In genomic region chr10:11745587-11745986, GRCm38 (mm10) we compare ENCODE assay signal across 23 mouse cellular contexts.
DNase-seq lines count a peak whose midpoint lies in the region; ATAC-seq lines count a peak whose summit lies in the region.
"Had no signal": no experiment of that assay in that cellular context is flagged by ENCODE, and none has a peak within 500 bp of the region (broad histone marks: within the 10 kb centered on the region; RNA-seq: fewer than 3 reads in every experiment).

No protein-coding gene starts in this region.

- DNase-seq in frontal cortex, postnatal 14 days (ENCODE audit: low spot score in 2 of 2) = no peak
- no peak for DNase-seq in midbrain, embryonic 10.5 days (ENCODE audit: low spot score)
- DNase-seq in brain, embryonic 18.5 days (ENCODE audit: low read depth, low spot score) = peak; percentile 24
- no peak for DNase-seq in left cerebral cortex, postnatal 10 days (ENCODE audit: extremely low spot score in 1 of 2, low spot score in 2 of 2)
- DNase-seq: adrenal gland, adult 2 months; adrenal gland, postnatal 14 days; cerebellum, adult 11 months; cerebellum, adult 2 months; cerebellum, adult 9-11 months; cerebellum, postnatal 25 days; gastrocnemius, adult 2 months; gastrocnemius, postnatal 14 days; heart, adult 11 months had no signal

- H3K4me2 ChIP-seq in midbrain, embryonic 16.5 days (ENCODE audit: low read length) = no peak overlapping the region
- H3K4me2 ChIP-seq: embryonic facial prominence, embryonic 12.5 days; embryonic facial prominence, embryonic 15.5 days; heart, embryonic 11.5 days; hindbrain, embryonic 13.5 days had no signal

- H3K36me3 ChIP-seq in midbrain, embryonic 16.5 days (ENCODE audit: control insufficient read depth, insufficient read depth, low read length) = no peaks in the 10 kb centered on the region
- H3K36me3 ChIP-seq in midbrain, embryonic 10.5 days = no peaks in the 10 kb centered on the region
- H3K36me3 ChIP-seq: embryonic facial prominence, embryonic 12.5 days; embryonic facial prominence, embryonic 15.5 days; hindbrain, embryonic 13.5 days had no signal

- H3K9me3 ChIP-seq in midbrain, embryonic 16.5 days (replicated peaks; ENCODE audit: control insufficient read depth, low read length, poor library complexity, severe bottlenecking) = no peaks in the 10 kb centered on the region
- H3K9me3 ChIP-seq in midbrain, embryonic 10.5 days (replicated peaks) = no peaks in the 10 kb centered on the region
- H3K9me3 ChIP-seq: embryonic facial prominence, embryonic 12.5 days; embryonic facial prominence, embryonic 15.5 days; hindbrain, embryonic 13.5 days had no signal

- H3K27me3 ChIP-seq in midbrain, embryonic 16.5 days (ENCODE audit: control insufficient read depth, insufficient read depth, low read depth, low read length) = no peaks in the 10 kb centered on the region
- no peaks in the 10 kb centered on the region for H3K27me3 ChIP-seq in midbrain, embryonic 10.5 days (ENCODE audit: low read depth, poor library complexity, severe bottlenecking)
- H3K27me3 ChIP-seq: embryonic facial prominence, embryonic 12.5 days; embryonic facial prominence, embryonic 15.5 days; hindbrain, embryonic 13.5 days had no signal

- intact Hi-C loops in left cerebral cortex, postnatal 10 days (cut with DNase I) = no loop called here

- H3K27ac ChIP-seq in midbrain, embryonic 16.5 days (ENCODE audit: low read length) = no peak overlapping the region
- no peak overlapping the region for H3K27ac ChIP-seq in midbrain, embryonic 10.5 days (replicated peaks)
- H3K27ac ChIP-seq: embryonic facial prominence, embryonic 12.5 days; embryonic facial prominence, embryonic 15.5 days; gastrocnemius, adult 2 months; hindbrain, embryonic 13.5 days had no signal

- WGBS in midbrain, embryonic 16.5 days = 73% methylated on average over 4 of the region's 4 CpGs
- 95% methylated on average over 4 of the region's 4 CpGs for WGBS in midbrain, embryonic 10.5 days

- H3K4me1 ChIP-seq in midbrain, embryonic 16.5 days (ENCODE audit: control insufficient read depth, insufficient read depth, low read length) = no peaks in the 10 kb centered on the region; the same call in 1 of the 2 replicates
- H3K4me1 ChIP-seq in midbrain, embryonic 10.5 days = no peaks in the 10 kb centered on the region
- H3K4me1 ChIP-seq: embryonic facial prominence, embryonic 12.5 days; embryonic facial prominence, embryonic 15.5 days; hindbrain, embryonic 13.5 days had no signal

- 0 out of 2 replicates have a peak, but pooled peaks have one; percentile 27 for ATAC-seq in frontal cortex, adult (ENCODE audit: low TSS enrichment)
- ATAC-seq in midbrain, embryonic 16.5 days = 0 out of 2 replicates have a peak, but pooled peaks have one; percentile 42
- ATAC-seq: CD4-positive, CD25-positive, alpha-beta regulatory T cell, adult 4 months; hindbrain, embryonic 16.5 days; inflammation-experienced regulatory T-cells, adult 6 months; intestine, embryonic 16.5 days had no signal

- H3K4me3 ChIP-seq in midbrain, embryonic 16.5 days (ENCODE audit: low read depth, low read length) = no peak overlapping the region
- no peak overlapping the region for H3K4me3 ChIP-seq in midbrain, embryonic 10.5 days
- H3K4me3 ChIP-seq: embryonic facial prominence, embryonic 12.5 days; embryonic facial prominence, embryonic 15.5 days; gastrocnemius, adult 2 months; hindbrain, embryonic 13.5 days had no signal

- no peak overlapping the region for H3K9ac ChIP-seq in midbrain, embryonic 16.5 days (ENCODE audit: low read depth, low read length)
- H3K9ac ChIP-seq: embryonic facial prominence, embryonic 12.5 days; embryonic facial prominence, embryonic 15.5 days; hindbrain, embryonic 13.5 days had no signal
